Mouse (Mus musculus): ENCODE measurements around the gene Nt5c3b. TPM values are rescaled to one million over a fixed set of nuclear protein-coding genes. Genes with fewer than 3 reads are reported as not detected.

Gene Nt5c3b
- polyA plus RNA-seq, 1 experiment from 2014 or later: 173 TPM

DNA sequence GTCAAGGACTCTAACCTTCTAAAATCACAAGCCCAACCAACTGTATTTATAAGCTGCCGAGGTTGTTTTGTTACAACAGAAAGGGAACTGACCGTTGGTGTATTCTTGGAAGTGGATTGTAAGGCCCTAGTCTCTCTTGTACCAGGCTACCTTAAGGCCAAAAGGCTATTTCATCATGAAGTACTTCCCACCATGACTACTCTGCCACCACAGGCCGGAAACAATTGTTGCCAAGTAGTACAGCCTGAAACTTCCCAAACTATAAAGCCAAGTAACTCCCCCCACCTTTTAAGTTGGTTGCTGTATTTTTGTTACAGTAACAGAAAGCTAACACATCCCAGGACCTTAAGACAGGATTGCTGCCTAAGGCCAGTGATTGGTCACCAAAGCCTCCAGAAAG is 14.8 kb downstream of the Nt5c3b start:
- Histone ChIP-seq H3K27ac (no peak overlapping the region), H3K27me3 (no peaks in the 10 kb centered on the region), H3K4me1 (replicated peaks) (no peaks in the 10 kb centered on the region), H3K36me3 (peaks cover 89% of the 10 kb centered on the region), H3K4me3 (replicated peaks) (no peak overlapping the region), H3K9ac (replicated peaks) (no peak overlapping the region), H3K9me3 (no peaks in the 10 kb centered on the region), H3K4me2 (no peak overlapping the region)
- ATAC-seq (ENCODE audit: insufficient number of reproducible peaks, insufficient read depth, low FRiP score, low TSS enrichment, low read depth): no peak
- WGBS: 88% methylated on average over 3 of the region's 3 CpGs

DNA sequence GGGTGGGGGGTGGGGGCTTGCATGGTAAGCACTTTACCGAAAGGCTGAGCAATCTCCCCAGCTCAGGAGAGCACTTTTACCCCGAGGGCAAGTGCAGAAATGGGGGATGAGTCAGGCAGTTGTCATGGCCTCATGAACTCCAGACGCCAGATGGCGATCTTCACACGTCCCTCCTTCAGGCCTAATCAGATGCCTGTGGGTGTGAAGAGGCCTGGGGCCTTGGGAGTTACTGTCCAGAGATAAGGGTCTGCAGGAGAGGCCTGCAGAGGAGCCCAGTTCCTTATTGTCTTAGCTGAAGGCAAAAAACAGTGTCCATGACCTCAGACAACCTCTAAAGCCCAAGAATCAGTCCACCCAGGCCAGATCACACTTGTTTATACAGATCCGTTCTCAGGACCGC is 15.8 kb downstream of the Nt5c3b start:
- Histone ChIP-seq H3K4me2 (no peak overlapping the region), H3K4me3 (replicated peaks) (no peak overlapping the region), H3K36me3 (peaks cover 89% of the 10 kb centered on the region), H3K4me1 (replicated peaks) (no peaks in the 10 kb centered on the region), H3K27ac (no peak overlapping the region), H3K27me3 (no peaks in the 10 kb centered on the region), H3K9me3 (no peaks in the 10 kb centered on the region), H3K9ac (replicated peaks) (no peak overlapping the region)
- ATAC-seq (ENCODE audit: insufficient number of reproducible peaks, insufficient read depth, low FRiP score, low TSS enrichment, low read depth): no peak
- 31% methylated on average over 7 of the region's 7 CpGs for WGBS

DNA sequence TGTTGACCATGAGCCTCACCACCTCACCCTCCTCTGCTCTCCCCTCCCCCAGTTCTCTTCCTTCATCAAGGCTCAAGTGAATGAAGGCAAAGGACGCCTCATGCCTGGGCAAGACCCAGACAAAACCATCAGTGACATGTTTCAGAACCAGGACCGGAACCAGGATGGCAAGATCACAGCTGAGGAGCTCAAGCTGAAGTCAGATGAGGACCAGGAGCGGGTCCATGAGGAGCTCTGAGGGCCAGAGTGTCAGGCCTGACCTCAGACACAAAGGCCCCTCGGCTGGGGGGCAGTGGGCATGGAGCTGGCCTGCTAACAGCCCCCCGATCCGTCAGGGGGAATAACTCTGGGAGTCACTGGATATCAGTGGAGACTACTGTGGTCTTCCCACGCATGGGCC is 17.8 kb downstream of the Nt5c3b start:
- Histone ChIP-seq H3K36me3 (peaks cover 86% of the 10 kb centered on the region), H3K4me2 (no peak overlapping the region), H3K27ac (no peak overlapping the region), H3K27me3 (no peaks in the 10 kb centered on the region), H3K9ac (replicated peaks) (no peak overlapping the region), H3K4me1 (replicated peaks) (no peaks in the 10 kb centered on the region), H3K4me3 (replicated peaks) (no peak overlapping the region), H3K9me3 (no peaks in the 10 kb centered on the region)
- WGBS: 86% methylated on average over 7 of the region's 7 CpGs
- no peak for ATAC-seq (ENCODE audit: insufficient number of reproducible peaks, insufficient read depth, low FRiP score, low TSS enrichment, low read depth)

DNA sequence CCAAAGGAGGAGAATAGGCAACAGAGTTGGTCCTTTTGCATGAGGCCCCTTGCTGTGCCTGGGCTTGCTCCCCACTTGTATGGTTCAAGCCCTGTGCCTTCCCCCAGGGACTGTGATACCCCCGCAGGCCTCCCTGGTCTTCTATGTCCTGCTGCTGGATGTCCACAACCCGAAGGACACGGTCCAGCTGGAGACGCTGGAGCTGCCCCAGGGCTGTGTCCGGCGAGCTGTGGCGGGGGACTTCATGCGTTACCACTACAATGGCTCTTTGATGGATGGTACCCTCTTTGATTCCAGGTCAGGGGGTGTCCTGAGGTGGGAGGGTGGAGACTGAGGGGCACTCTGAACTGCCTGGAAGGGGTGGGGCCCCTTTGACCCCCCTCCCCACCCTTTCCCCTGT is 20.1 kb downstream of the Nt5c3b start:
- Histone ChIP-seq H3K27ac (no peak overlapping the region), H3K36me3 (peaks cover 72% of the 10 kb centered on the region), H3K27me3 (no peaks in the 10 kb centered on the region), H3K4me3 (replicated peaks) (no peak overlapping the region), H3K9ac (replicated peaks) (no peak overlapping the region), H3K9me3 (no peaks in the 10 kb centered on the region), H3K4me1 (replicated peaks) (peaks cover 10% of the 10 kb centered on the region), H3K4me2 (no peak overlapping the region)
- WGBS: 85% methylated on average over 8 of the region's 8 CpGs
- ATAC-seq (ENCODE audit: insufficient number of reproducible peaks, insufficient read depth, low FRiP score, low TSS enrichment, low read depth): no peak

DNA sequence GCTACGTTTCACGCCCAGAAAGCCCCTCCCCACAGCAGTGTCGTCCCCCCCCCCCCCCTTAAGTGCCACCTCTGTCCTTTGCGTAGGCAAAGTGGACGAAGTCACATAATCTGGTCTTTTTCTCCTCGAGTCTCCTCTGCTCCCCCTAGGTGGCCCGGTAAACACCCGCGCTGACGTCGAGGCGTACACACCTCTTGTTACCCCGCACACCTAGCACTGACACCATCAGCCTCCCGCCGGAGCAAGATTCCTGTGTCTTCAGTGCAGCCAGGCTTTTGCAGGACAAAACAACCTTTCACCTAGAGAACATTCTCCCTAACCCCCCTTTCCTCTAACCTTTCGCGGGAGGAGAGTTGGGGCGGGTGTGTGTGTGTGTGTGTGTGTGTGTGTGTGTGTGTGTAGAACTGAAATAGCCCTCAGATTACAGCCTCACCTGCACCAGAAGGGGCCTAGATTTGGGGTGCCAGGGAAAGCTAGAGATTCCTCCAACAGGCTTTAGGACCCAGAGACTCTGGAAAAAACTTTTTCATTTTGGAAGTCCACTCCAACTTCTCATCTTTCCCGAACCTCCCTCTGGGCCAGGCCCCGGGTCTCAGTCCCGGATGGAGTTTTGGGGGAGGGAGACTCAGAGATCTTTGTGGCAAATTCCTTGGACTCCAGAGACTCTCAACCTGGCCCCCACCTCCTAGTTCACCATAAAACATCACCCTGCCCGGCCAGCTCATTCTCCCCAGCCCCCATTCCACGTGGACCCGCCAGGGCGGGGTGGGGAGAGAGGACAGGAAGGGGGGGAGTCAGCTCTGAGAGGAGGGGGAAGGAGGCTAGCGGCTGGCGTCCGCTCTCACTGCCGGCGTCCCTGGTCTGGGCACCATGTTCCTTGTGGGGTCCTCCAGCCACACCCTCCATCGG is 26.4 kb downstream of the Nt5c3b start, which contains the start of gene Fkbp10:
Gene Fkbp10 (plus strand): TSS at position 784 of the 909 bp plus-strand sequence.
- Histone ChIP-seq H3K27me3 (no peaks in the 10 kb centered on the region), H3K36me3 (peaks cover 28% of the 10 kb centered on the region), H3K9me3 (no peaks in the 10 kb centered on the region), H3K27ac (peak within 1 kb of the TSS; percentile 97), H3K4me3 (replicated peaks) (peak within 1 kb of the TSS; percentile 77), H3K4me1 (replicated peaks) (peaks cover 42% of the 10 kb centered on the region), H3K9ac (replicated peaks) (peak within 1 kb of the TSS; percentile 87), H3K4me2 (peak within 1 kb of the TSS; percentile 86)
- peak; percentile 61 for ATAC-seq (ENCODE audit: insufficient number of reproducible peaks, insufficient read depth, low FRiP score, low TSS enrichment, low read depth)
- WGBS: under 1% methylated on average over 28 of the region's 31 CpGs

DNA sequence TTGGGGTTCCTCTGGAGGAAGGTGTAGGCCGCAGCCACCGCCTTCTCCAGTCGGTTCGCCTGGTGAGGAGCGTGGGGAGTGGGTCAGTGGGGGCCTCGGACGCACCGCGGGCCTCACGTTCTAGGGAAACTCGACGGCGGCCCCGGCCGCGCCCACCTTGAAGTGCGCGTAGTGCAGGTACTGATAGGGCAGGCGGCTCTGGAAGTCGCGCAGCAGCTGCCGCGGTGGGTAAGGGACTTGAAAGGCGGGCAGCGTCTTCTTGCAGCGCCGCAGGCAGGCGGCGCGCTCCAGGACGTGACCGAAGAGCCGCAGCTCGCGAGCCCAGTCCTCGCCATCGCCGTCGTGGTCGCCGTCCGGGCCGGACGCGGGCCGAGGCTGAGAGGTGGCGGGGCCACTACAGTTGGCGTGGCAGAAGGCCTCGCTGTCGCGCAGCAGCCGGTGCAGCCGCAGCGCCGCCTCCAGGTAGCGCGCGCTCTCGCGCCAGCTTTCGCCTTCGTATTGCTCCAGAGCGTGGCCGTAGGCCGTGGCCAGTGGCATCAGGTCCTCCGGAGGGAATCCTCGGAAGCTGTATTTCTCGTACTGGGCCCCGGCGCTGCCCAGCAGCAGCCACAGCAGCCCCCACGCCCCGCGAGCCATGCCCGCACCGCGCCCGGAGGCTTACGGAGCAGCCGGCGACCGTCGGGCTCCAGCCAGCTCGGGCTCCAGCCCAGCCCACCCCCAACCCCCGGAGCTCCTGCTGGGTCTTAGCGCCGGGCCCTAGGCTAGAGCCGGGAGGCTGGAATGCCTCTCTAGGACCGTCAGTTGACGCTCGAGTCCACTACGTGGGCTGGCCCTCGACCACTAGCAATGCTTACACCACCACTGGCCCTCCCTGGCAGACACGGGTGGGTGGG is 27.3 kb downstream of the Nt5c3b start, which contains the start of gene P3h4:
Gene P3h4 (minus strand): TSS at position 816 of the 893 bp plus-strand sequence.
- WGBS: 1% methylated on average over 93 of the region's 93 CpGs
- no peaks in the 10 kb centered on the region for H3K27me3 ChIP-seq
- ATAC-seq (ENCODE audit: insufficient number of reproducible peaks, insufficient read depth, low FRiP score, low TSS enrichment, low read depth): peak; percentile 93
- no peaks in the 10 kb centered on the region for H3K9me3 ChIP-seq
- peaks cover 42% of the 10 kb centered on the region for H3K4me1 ChIP-seq (replicated peaks)
- H3K4me3 ChIP-seq (replicated peaks): peak within 1 kb of the TSS; percentile 77
- peak within 1 kb of the TSS; percentile 87 for H3K9ac ChIP-seq (replicated peaks)
- H3K4me2 ChIP-seq: peak within 1 kb of the TSS; percentile 86
- peak within 1 kb of the TSS; percentile 97 for H3K27ac ChIP-seq
- H3K36me3 ChIP-seq: peaks cover 31% of the 10 kb centered on the region

DNA sequence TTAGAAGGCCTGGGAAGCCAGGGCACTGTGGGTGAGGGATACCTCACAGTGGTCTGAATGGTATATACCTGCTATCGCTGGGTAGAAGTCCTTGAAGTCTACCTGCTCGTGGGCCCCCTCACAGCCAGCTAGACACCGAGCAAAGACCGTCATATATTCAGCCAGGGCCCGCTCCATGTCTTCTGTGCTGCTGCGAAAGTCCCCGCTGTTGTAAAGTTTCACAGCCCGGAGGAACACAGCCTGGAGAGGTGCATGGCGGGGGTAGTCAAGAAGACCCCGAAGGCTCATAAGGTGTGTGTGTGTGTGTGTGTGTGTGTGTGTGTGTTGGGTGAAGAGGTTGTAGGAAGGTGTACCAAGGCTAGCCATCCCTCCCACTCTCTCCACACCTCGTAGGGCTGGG is 28.1 kb downstream of the Nt5c3b start:
- ATAC-seq (ENCODE audit: insufficient number of reproducible peaks, insufficient read depth, low FRiP score, low TSS enrichment, low read depth): no peak
- WGBS: 60% methylated on average over 10 of the region's 11 CpGs
- H3K27ac ChIP-seq: peak overlapping the region; percentile 97
- no peaks in the 10 kb centered on the region for H3K27me3 ChIP-seq
- peak overlapping the region; percentile 87 for H3K9ac ChIP-seq (replicated peaks)
- peak overlapping the region; percentile 86 for H3K4me2 ChIP-seq
- H3K4me1 ChIP-seq (replicated peaks): peaks cover 44% of the 10 kb centered on the region
- H3K36me3 ChIP-seq: peaks cover 34% of the 10 kb centered on the region
- no peaks in the 10 kb centered on the region for H3K9me3 ChIP-seq
- H3K4me3 ChIP-seq (replicated peaks): peak overlapping the region; percentile 77

DNA sequence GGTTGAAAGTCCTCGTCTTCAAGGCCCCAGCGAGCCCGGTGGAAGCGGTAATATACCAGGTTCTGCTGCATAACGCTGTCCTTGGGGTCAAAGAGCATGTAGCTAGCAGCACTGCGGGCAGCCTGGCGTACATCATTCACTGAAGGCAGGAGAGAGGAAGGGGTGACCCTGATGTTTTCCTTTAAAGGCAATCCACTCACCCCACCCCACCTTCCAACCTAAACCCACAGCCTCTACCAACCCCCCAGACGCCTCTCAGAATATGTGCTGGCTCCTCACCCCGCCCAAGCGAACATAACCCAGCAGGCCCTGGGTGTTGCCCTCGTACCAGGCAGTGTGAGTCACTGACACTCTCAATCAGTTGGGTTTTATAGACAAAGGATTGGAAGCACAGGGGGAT is 29.9 kb downstream of the Nt5c3b start:
- Histone ChIP-seq H3K27ac (no peak overlapping the region), H3K4me2 (peak overlapping the region; percentile 86), H3K9ac (replicated peaks) (no peak overlapping the region), H3K4me3 (replicated peaks) (0 out of 2 replicates have a peak overlapping the region, but pooled peaks have one; percentile 1), H3K4me1 (replicated peaks) (peaks cover 45% of the 10 kb centered on the region), H3K9me3 (no peaks in the 10 kb centered on the region), H3K27me3 (no peaks in the 10 kb centered on the region), H3K36me3 (peaks cover 47% of the 10 kb centered on the region)
- WGBS: 76% methylated on average over 11 of the region's 11 CpGs
- ATAC-seq (ENCODE audit: insufficient number of reproducible peaks, insufficient read depth, low FRiP score, low TSS enrichment, low read depth): no peak

DNA sequence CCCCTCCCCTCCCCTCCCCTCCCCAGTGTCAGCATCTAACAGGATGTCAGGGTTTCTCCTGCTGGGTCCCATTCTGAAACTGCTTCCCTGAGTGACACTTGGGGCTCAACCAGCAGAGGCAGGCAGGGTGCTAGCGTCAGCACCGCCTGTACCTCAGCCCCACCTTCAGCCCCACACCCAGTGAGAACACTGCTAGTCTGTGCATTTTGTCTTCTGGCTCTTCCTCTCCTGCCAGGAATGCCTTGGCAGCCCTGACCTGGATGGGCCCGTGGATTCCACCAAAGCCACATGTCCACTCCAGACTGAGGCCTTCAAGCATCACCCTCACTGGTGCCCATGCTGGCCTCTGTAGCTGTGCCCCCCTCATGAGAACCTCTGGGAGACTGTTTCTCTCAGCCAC is 31.9 kb downstream of the Nt5c3b start:
- H3K4me2 ChIP-seq: no peak overlapping the region
- no peaks in the 10 kb centered on the region for H3K27me3 ChIP-seq
- H3K27ac ChIP-seq: no peak overlapping the region
- H3K36me3 ChIP-seq: peaks cover 48% of the 10 kb centered on the region
- ATAC-seq (ENCODE audit: insufficient number of reproducible peaks, insufficient read depth, low FRiP score, low TSS enrichment, low read depth): no peak
- no peaks in the 10 kb centered on the region for H3K9me3 ChIP-seq
- WGBS: 86% methylated on average over 3 of the region's 3 CpGs
- peaks cover 37% of the 10 kb centered on the region for H3K4me1 ChIP-seq (replicated peaks)
- H3K4me3 ChIP-seq (replicated peaks): no peak overlapping the region
- no peak overlapping the region for H3K9ac ChIP-seq (replicated peaks)

DNA sequence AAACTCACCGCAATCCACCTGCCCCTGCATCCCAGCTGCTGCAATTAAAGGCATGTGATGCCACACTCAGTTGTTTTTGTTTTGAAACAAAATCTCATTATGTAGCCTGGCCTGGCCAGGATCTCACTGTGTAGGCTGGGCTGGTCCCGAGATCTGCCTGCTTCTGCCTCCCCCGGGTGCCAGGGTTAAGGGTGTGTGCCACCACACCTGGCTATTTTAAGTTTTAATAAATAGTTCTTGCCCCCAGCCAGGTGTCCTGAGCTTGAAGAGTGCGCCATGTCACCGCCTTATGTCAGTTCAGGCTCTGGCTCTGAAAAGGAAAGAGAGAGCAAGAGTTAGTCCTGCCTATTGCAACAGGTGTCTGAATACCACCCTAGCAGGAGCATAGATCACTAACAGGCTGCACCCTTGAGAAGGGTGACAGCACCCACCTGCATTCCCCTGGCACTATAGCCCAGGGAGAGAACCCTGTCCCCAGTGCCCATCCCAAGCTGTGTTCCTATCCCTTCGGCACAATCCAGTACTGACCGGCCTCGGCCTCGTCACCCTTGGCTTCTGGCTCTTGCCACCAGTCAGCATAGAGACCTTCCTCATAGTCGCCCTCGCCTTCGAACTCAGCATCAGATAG is 32.7 kb downstream of the Nt5c3b start:
- ATAC-seq (ENCODE audit: insufficient number of reproducible peaks, insufficient read depth, low FRiP score, low TSS enrichment, low read depth): no peak
- peaks cover 37% of the 10 kb centered on the region for H3K4me1 ChIP-seq (replicated peaks)
- no peak overlapping the region for H3K4me2 ChIP-seq
- H3K4me3 ChIP-seq (replicated peaks): no peak overlapping the region
- H3K9ac ChIP-seq (replicated peaks): no peak overlapping the region
- peaks cover 48% of the 10 kb centered on the region for H3K36me3 ChIP-seq
- no peaks in the 10 kb centered on the region for H3K9me3 ChIP-seq
- H3K27ac ChIP-seq: peak overlapping the region; percentile 29; the same call in 1 of the 2 replicates
- 92% methylated on average over 12 of the region's 12 CpGs for WGBS
- no peaks in the 10 kb centered on the region for H3K27me3 ChIP-seq

Data from limb, embryonic 12.5 days (tissue).